Mouse (Mus musculus) heart, adult 10 weeks (tissue): Measurements from ENCODE around the gene Thap11. TPM values are rescaled to one million over a fixed set of nuclear protein-coding genes. Genes with fewer than 3 reads are reported as not detected.

ENCODE experiments used
- polyA plus RNA-seq: library from polyadenylated mRNA; stranded (reverse); fragments of 350-450 nt; fragmentation: Illumina TruSeq; extraction: RNeasy Lipid Tissue Mini Kit (QIAGEN cat#74804); gene quantifications from one replicate; pipeline ENCODE4 v1.2.3, GENCODE M21; 2014; ENCODE audit warnings: low read depth, low replicate concordance

Thap11 gene
- 30.4 TPM for polyA plus RNA-seq

GRCm38 (mm10) chr8:105854715-105855216, at the start of gene Thap11:
TSS of gene Thap11 (plus strand) at chr8:105855132.

GRCm38 (mm10) chr8:105826861-105827848, 27.8 kb upstream of the Thap11 start, which contains the start of the genes Ranbp10 and Tsnaxip1:
TSS of gene Ranbp10 (minus strand) at chr8:105827350.
TSS of gene Tsnaxip1 (plus strand) at chr8:105827731.

GRCm38 (mm10) chr8:105853178-105853577, 1.8 kb upstream of the Thap11 start, which contains the start of gene Cenpt:
TSS of gene Cenpt (minus strand) at chr8:105853278.

GRCm38 (mm10) chr8:105860143-105860981, 5.4 kb downstream of the Thap11 start, which contains the start of gene Nutf2:
TSS of gene Nutf2 (plus strand) at chr8:105860580.

GRCm38 (mm10) chr8:105880754-105881520, 26.0 kb downstream of the Thap11 start, which contains the start of gene Edc4:
TSS of gene Edc4 (plus strand) at chr8:105880881.

GRCm38 (mm10) chr8:105893339-105893738, 38.4 kb downstream of the Thap11 start, which contains the start of gene Nrn1l:
TSS of gene Nrn1l (plus strand) at chr8:105893567.

GRCm38 (mm10) chr8:105900180-105900940, 45.4 kb downstream of the Thap11 start, which contains the start of gene Pskh1:
TSS of gene Pskh1 (plus strand) at chr8:105900441.

Other genes with a start within 250 kb of the Thap11 start
- gene Ripor1, start 249.9 kb upstream of the Thap11 start, polyA plus RNA-seq, result 39.6 TPM
- 38.0 TPM for gene Ctcf, start 218.6 kb upstream of the Thap11 start, polyA plus RNA-seq
- gene Agrp, start 217.7 kb upstream of the Thap11 start, polyA plus RNA-seq, result not detected
- gene Carmil2, start 168.9 kb upstream of the Thap11 start, polyA plus RNA-seq, result 0.29 TPM
- gene Acd, start 154.0 kb upstream of the Thap11 start, polyA plus RNA-seq, result 14.5 TPM
- 13.2 TPM for gene Pard6a, start 154.0 kb upstream of the Thap11 start, polyA plus RNA-seq
- not detected for gene 4933405L10Rik, start 147.5 kb upstream of the Thap11 start, polyA plus RNA-seq
- gene Enkd1, start 146.9 kb upstream of the Thap11 start, polyA plus RNA-seq, result 1.3 TPM
- 3.5 TPM for gene Gfod2, start 96.5 kb upstream of the Thap11 start, polyA plus RNA-seq
- 17.0 TPM for gene Ranbp10, start 27.8 kb upstream of the Thap11 start, polyA plus RNA-seq
- gene Tsnaxip1, start 27.4 kb upstream of the Thap11 start, polyA plus RNA-seq, result not detected
- 3.3 TPM for gene Cenpt, start 1.9 kb upstream of the Thap11 start, polyA plus RNA-seq
- gene Nutf2, start 5.4 kb downstream of the Thap11 start, polyA plus RNA-seq, result 108 TPM
- gene Edc4, start 25.7 kb downstream of the Thap11 start, polyA plus RNA-seq, result 29.2 TPM
- not detected for gene Nrn1l, start 38.4 kb downstream of the Thap11 start, polyA plus RNA-seq
- 18.1 TPM for gene Pskh1, start 45.3 kb downstream of the Thap11 start, polyA plus RNA-seq
- not detected for gene Ctrl, start 78.7 kb downstream of the Thap11 start, polyA plus RNA-seq
- gene Psmb10, start 83.3 kb downstream of the Thap11 start, polyA plus RNA-seq, result 68.7 TPM
- gene Lcat, start 88.2 kb downstream of the Thap11 start, polyA plus RNA-seq, result 2.0 TPM
- 42.3 TPM for gene Slc12a4, start 111.0 kb downstream of the Thap11 start, polyA plus RNA-seq
- gene Dpep3, start 124.3 kb downstream of the Thap11 start, polyA plus RNA-seq, result not detected
- 13.7 TPM for gene Dus2, start 136.2 kb downstream of the Thap11 start, polyA plus RNA-seq
- gene Dpep2nb, start 150.8 kb downstream of the Thap11 start, polyA plus RNA-seq, result not detected
- gene Ddx28, start 156.8 kb downstream of the Thap11 start, polyA plus RNA-seq, result 9.2 TPM
- 13.4 TPM for gene Nfatc3, start 203.7 kb downstream of the Thap11 start, polyA plus RNA-seq